Mouse (Mus musculus): ENCODE data around the gene S100a8. TPM values are rescaled to one million over a fixed set of nuclear protein-coding genes. Genes with fewer than 3 reads are reported as not detected.

S100a8 gene
- total RNA-seq, 2 experiments from 2014 or later, result not detected

GRCm38 (mm10) chr3:90664219-90664618 is 4.6 kb upstream of the S100a8 start:
- no peak for DNase-seq (ENCODE audit: low spot score in 2 of 2)

GRCm38 (mm10) chr3:90678656-90679055 is 9.9 kb downstream of the S100a8 start:
- no peak for DNase-seq (ENCODE audit: low spot score in 2 of 2)

GRCm38 (mm10) chr3:90683929-90684328 is 15.2 kb downstream of the S100a8 start:
- no peak for DNase-seq (ENCODE audit: low spot score in 2 of 2)

- no peak for DNase-seq (ENCODE audit: low spot score in 2 of 2)
Observed at GRCm38 (mm10) chr3:90686835-90687234, 18.1 kb downstream of the S100a8 start.

GRCm38 (mm10) chr3:90693496-90693895 is 24.7 kb downstream of the S100a8 start:
- no peak for DNase-seq (ENCODE audit: low spot score in 2 of 2)

GRCm38 (mm10) chr3:90695613-90696012 is 26.8 kb downstream of the S100a8 start, which contains the start of gene S100a9:
TSS of gene S100a9 (minus strand) at chr3:90695721.
- DNase-seq (ENCODE audit: low spot score in 2 of 2), result no peak

- DNase-seq (ENCODE audit: low spot score in 2 of 2), result no peak
Observed at GRCm38 (mm10) chr3:90702244-90702643, 33.5 kb downstream of the S100a8 start.

GRCm38 (mm10) chr3:90708523-90709202 is 39.9 kb downstream of the S100a8 start:
- peak in 1 of 2 experiments; percentile 30 for DNase-seq (ENCODE audit: low spot score in 2 of 2)

GRCm38 (mm10) chr3:90709591-90710460 is 41.0 kb downstream of the S100a8 start:
- peak; percentile 71 to 87 for DNase-seq (ENCODE audit: low spot score in 2 of 2)

Other genes starting within 250 kb of the S100a8 start
- 10 to 100 TPM; 60.5 to 67.0 TPM for gene Ints3, start 235.4 kb upstream of the S100a8 start, total RNA-seq (2021)
- gene Npr1, start 203.1 kb upstream of the S100a8 start, total RNA-seq (2021), result 1 to 10 TPM; 4.2 to 6.5 TPM
- gene Ilf2, start 192.9 kb upstream of the S100a8 start, total RNA-seq (2021), result 10 to 100 TPM; 86.0 to 87.9 TPM
- 10 to 100 TPM; 47.0 to 51.7 TPM for gene Snapin, start 177.9 kb upstream of the S100a8 start, total RNA-seq (2021)
- 100 to 1,000 TPM; 164 to 166 TPM for gene Chtop, start 159.5 kb upstream of the S100a8 start, total RNA-seq (2021)
- gene S100a1, start 154.6 kb upstream of the S100a8 start, total RNA-seq (2021), result 10 to 100 TPM; 91.9 to 92.5 TPM
- 10 to 100 TPM; 27.1 to 29.7 TPM for gene S100a13, start 154.5 kb upstream of the S100a8 start, total RNA-seq (2021)
- gene S100a14, start 142.1 kb upstream of the S100a8 start, total RNA-seq (2021), result under 1 TPM; 0.60 to 0.74 TPM
- gene S100a16, start 131.7 kb upstream of the S100a8 start, total RNA-seq (2021), result 100 to 1,000 TPM in 1 of 2 experiments, 10 to 100 TPM in 1; 97.9 to 107 TPM
- 1 to 10 TPM; 2.3 to 3.0 TPM for gene S100a3, start 108.4 kb upstream of the S100a8 start, total RNA-seq (2021)
- gene S100a2, start 78.7 kb upstream of the S100a8 start, total RNA-seq (2021), result not detected
- not detected for gene Gm42674, start 67.1 kb upstream of the S100a8 start, total RNA-seq (2021)
- gene S100a4, start 65.2 kb upstream of the S100a8 start, total RNA-seq (2021), result 1 to 10 TPM; 7.3 to 9.1 TPM
- not detected for gene S100a5, start 60.5 kb upstream of the S100a8 start, total RNA-seq (2021)
- gene S100a6, start 56.1 kb upstream of the S100a8 start, total RNA-seq (2021), result 10 to 100 TPM; 26.3 to 30.1 TPM
- under 1 TPM in 1 of 2 experiments, not detected in 1; 0.35 TPM for gene S100a7a, start 15.0 kb upstream of the S100a8 start, total RNA-seq (2021)
- gene S100a9, start 26.7 kb downstream of the S100a8 start, total RNA-seq (2021), result under 1 TPM in 1 of 2 experiments, not detected in 1; 0.83 TPM
- not detected for gene Pglyrp4, start 57.9 kb downstream of the S100a8 start, total RNA-seq (2021)
- not detected for gene Gm5849, start 108.9 kb downstream of the S100a8 start, total RNA-seq (2021)